In the genomic region with DNA sequence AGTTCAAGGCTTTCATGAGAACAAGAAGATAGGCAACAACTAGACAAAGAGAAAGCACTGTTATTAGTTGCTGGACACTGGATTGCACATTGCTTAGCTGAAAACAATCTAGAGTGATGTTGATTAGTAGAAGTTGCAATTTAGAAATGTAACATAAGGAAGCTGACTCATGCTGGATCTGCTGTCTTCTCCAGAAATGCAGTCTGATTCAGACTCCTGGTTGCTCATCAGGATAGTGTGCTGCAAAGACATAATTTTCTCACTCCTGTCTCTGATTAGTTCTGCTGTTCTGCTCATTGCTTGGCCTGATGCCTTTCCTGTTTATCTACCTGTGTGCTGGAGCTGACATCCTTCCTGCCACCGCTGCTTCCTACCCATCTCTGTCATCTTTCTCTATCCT, we compare ENCODE assay signal across 15 mouse cellular contexts.
"Had no signal": no experiment of that assay in that cellular context is flagged by ENCODE, and none has a peak within 500 bp of the region (broad histone marks: within the 10 kb centered on the region; RNA-seq: fewer than 3 reads in every experiment).

No protein-coding gene starts in this region.

- H3K9ac ChIP-seq: liver, embryonic 15.5 days; midbrain, embryonic 13.5 days; neural tube, embryonic 15.5 days had no signal

- H3K4me2 ChIP-seq: liver, embryonic 11.5 days; liver, embryonic 15.5 days; midbrain, embryonic 13.5 days; neural tube, embryonic 15.5 days had no signal

- H3K4me1 ChIP-seq: limb, embryonic 10.5 days; liver, embryonic 15.5 days; midbrain, embryonic 13.5 days; neural tube, embryonic 15.5 days had no signal

- H3K9me3 ChIP-seq: limb, embryonic 10.5 days; liver, embryonic 15.5 days; midbrain, embryonic 13.5 days; neural tube, embryonic 15.5 days had no signal

- H3K27me3 ChIP-seq: liver, embryonic 15.5 days; midbrain, embryonic 13.5 days; neural tube, embryonic 15.5 days had no signal

- DNase-seq: kidney, adult 11 months; kidney, adult 9 months; kidney, postnatal 10 days; kidney, postnatal 4 days; lung, adult 2 months; lung, postnatal 36 days; thymus, adult 18-20 months; thymus, postnatal 14 days had no signal

- H3K36me3 ChIP-seq: limb, embryonic 10.5 days; liver, embryonic 15.5 days; midbrain, embryonic 13.5 days; neural tube, embryonic 15.5 days had no signal

- H3K4me3 ChIP-seq: limb, embryonic 10.5 days; liver, embryonic 15.5 days; midbrain, embryonic 13.5 days; neural tube, embryonic 15.5 days had no signal

- ATAC-seq: lung, postnatal 0 days; midbrain, embryonic 13.5 days had no signal

- H3K27ac ChIP-seq: limb, embryonic 10.5 days; liver, embryonic 15.5 days; midbrain, embryonic 13.5 days; neural tube, embryonic 15.5 days; stomach, postnatal 0 days had no signal
